Mouse (Mus musculus) left cerebral cortex, postnatal 14 days (tissue): Measurements from ENCODE around the gene Supt6. TPM values are rescaled to one million over a fixed set of nuclear protein-coding genes. Genes with fewer than 3 reads are reported as not detected.
A peak's percentile ranks its signal among the peaks of the same experiment; 100 is the strongest.

ENCODE experiments used
- DNase-seq, 2 experiments: peaks; one replicate each; pipeline ENCODE4 v3.0.0; 2021 to 2022; ENCODE audit warnings: low spot score in 2 of 2, mixed read lengths in 1 of 2
- intact Hi-C: fragments of 180-260 bp; cut with DNase I; formaldehyde crosslinking; loops from one replicate; pipeline ENCODE4 v1.15.1; 2025
- total RNA-seq, 2 experiments: library from RNA; stranded (reverse); gene quantifications; 2 replicates each; pipeline ENCODE4 v1.2.3; 2021

The Supt6 gene
- total RNA-seq, 2 experiments from 2014 or later: 89.6 to 96.1 TPM

DNA sequence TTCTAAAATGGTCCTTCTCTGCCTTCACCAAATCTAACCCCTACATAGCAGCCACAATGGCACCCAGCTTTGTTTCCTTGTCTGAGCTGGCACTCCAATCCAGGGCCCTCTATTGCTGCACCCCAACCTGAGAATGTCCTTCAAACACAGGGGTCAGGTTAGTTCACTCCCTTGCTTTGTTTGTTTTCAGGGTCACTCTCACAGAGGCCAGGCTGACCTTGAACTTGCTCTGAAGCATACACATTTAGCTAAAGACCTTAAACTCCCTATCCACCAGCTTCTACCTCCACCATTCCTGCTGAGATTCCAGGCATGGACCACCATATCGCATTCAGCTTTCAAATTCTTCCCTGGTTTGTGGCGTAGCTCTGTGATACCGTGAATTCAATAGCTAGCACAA is 71.3 kb downstream of the Supt6 start:
- no peak for DNase-seq
- intact Hi-C loops: no loop called here

DNA sequence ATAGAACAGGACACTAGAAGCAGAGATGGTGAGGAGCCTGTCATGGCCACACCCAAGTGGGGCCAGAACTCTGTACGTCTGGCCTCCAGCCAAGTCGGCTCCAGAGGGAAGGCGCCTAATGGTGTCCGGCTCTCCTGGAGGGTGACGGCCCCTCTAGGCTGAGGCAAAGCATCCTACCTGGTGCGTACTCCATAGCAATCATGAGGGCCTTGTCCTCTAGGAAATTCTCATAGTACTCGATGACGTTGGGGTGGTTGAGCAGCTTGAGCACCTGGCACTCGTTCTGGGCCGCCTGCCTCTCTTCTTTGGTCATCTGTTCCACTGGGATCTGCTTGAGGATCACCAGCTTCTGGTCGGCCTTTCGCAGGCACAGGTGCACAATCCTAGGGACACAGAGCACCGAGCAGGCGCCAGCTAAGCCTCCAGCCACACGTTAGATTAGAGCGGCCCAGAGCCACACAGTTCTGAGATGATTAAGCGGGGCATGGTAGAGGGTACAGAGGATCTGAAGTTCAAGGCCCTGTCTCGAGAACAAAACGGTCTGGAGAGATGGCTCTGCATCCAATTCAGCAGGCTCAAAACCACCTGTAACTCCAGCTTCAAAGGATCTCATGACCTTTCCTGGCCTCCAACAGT is 72.9 kb downstream of the Supt6 start:
- DNase-seq: no peak
- intact Hi-C loops: no loop called here

DNA sequence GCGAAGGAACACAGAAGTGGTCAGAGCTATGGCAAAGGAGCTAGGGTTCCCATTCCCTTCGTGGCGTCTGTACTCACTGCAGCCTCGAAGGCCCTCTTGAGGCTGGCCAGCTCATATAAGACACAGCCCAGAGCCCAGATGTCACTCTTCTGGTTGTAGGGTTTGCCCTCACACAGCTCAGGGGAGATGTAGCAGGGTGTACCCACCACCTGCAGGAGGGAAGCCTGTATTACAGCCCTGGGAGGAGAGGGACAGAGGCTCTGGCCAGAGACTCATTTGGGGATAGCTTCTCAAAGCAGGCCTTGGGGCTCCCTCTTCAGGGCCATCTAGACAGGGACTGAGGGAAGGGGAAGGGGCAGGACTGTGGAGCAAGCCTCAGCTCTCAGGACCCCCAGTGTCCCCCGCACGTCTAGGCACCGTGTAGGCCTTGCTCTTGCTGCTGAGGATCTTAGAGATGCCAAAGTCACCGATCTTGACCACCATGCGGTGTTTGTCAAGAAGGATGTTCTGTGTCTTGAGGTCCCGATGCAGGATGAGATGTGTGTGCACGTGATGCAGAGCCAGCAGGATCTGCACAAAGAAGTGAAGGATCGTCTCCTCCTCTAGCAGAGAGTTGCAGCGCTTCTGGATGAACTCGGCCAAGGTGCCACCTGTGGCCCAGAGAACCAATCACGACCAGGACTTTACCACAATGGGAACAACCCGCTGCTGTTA is 73.6 kb downstream of the Supt6 start:
- DNase-seq: no peak
- intact Hi-C loops: no loop called here

DNA sequence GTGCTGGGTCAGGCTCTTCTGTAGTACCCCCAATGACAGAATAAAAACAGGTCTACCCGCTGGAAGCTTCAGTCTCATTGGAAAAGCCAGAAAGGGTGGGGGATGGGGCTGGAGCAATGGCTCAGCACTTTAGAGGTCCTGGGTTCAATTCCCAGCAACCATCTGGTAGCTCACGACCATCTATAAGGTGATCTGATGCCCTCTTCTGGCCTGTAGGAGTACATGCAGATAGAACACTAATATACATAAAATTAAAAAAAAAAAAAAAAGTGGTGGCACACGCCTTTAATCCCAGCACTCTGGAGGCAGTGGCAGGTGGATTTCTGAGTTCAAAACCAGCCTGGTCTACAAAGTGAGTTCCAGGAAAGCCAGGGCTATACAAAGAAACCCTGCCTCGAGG is 74.5 kb downstream of the Supt6 start:
- intact Hi-C loops: no loop called here
- DNase-seq: no peak

DNA sequence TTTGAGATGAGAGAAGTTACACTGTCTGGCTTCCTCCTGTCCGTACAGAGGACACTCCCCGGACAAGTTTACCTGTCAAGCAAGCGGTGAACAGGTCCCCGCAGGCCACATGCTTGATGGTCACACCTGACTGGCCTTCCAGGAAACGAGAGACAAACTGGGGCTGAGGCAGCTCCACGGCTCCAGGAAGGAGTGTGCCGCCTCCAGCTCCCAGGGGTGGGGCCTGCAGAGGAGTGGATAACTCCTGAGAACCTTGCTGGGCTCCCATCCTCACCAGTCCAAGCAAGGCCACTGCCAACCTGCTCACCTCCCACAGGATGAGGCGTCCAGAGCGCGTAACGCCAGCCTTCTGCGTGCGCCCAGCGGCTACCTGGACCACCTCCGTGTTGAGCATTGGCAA is 75.5 kb downstream of the Supt6 start:
- intact Hi-C loops: no loop called here
- no peak for DNase-seq

DNA sequence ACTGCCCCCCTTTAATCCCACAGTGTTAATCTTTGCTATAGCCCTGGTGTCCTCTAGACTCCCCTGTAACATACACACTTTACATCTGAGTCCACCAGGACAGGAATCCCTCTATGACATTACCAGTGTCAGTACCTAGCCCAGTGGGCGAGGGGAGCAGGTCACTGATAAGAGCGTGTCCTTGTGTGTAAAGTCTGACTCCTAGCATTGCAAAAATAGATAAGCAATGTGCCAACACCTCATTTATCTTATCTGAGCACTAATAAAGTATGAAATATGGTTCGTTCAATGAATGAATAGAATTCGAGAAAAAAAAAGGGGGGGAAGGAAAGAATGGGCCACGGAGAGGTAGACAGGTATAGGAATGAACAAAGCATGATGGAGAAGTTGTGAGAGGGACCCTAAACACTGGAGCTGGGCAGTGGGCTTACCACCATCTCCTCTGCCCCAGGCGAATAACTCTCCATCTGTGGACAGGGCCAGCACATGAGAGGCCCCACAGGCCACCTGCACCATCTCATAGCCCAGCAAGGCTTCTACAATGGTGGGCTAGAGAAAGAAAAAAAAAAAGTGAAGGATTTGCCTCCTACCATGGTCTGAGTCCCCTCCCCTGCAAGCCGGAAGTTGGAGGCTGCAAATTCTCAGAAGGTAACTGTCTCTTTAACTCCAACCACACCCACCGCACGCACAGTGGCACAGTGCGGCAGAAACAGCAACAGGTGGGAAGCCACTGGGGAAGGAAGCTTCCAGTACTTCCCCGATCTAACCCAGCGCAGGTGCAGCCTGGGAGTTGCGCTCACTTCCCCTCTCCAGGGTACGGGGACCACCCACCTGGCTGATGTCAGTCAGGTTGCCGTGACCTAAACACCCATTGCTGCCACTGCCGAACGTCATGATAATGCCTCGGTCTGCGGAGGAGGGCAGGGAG is 77.0 kb downstream of the Supt6 start:
- intact Hi-C loops: no loop called here
- no peak for DNase-seq

DNA sequence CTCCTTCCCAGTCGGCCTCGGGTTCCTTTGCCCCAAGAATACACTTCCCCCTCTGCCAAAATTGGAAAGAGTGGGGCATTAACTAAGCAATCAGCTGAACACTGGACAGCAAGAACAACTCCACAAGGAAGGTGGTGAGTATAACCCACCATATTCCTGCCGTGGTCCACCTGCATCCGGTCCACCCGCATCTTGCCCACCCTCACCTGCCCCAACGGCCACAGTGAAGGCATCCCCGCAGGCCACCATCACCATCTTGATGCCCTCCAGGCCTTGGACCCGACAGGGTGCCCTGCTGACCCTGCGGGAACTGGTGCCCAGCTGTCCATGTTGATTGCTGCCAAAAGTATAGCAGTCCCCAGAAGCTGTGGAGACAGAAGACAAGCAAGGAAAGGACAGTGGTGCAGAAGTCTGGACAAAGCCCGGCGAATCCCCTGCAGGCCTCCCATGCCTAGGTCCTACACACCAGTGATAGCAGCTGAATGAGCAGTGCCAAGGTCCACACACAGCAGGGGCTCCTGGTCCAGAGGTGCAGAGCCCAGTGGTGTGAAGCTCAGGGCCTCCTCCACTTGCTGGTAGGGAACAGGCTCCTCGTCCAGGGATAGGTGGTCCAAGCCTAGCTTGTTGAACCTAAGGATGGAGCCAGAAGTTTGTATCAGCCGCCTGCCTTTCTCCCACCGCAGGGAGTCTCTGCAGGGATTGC is 78.4 kb downstream of the Supt6 start:
- intact Hi-C loops: no loop called here
- no peak for DNase-seq

DNA sequence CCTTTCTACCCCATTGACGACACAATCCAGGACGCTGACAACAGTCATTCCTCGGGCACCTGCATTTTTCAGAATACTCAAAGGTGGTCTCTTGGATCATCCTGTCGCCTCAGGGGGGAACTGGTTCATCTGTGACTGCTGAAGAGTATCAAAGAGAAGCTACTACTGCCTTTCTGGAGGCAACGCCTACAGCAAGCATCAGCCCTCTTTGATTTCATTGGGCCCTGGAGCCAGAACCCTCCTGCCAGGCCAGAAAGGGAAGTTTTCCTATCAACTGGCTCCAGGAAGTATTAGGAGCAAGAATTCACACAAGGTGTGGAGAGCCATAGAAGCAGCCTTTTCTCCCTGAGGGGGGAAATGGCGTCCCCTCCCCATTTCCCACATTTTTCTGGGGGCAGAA is 79.1 kb downstream of the Supt6 start:
- no peak for DNase-seq
- intact Hi-C loops: no loop called here

DNA sequence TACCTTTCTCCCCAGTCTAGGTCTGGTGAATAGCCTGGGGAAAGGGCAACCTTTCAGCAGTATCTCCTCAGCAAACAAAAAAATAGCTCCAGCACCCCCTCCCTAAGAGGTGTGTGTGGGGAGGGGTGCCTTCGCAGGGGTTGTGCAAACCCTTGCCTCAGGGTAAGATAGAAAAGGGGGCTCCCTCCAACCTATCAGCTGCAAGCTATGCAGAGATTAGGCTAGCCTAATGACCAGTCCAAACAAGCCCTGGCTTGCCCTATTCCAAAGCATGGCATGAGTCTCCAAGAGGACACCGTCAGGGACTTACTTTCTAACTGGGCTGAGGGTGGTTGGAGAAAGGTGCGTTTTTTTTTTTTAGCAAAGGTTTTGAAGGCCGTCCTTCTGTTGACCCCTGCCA is 79.6 kb downstream of the Supt6 start:
- intact Hi-C loops: no loop called here
- no peak for DNase-seq

DNA sequence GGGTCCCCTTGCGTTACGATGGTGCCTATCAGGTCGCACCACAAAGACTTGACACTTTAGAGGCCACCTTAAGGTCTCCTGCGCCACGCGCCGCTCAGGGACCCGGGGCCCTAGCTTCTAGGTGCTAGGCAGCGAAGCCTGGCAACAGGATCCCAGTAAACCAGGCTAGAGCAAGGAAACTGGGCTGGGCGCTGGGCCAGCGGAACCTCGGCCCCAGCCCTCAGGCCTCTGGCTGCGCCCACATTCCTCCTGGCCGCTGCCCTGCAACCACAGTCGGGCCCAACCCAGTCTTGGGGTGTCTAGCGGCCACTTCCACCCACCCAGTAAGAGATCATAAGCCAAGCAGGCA is 80.1 kb downstream of the Supt6 start:
- intact Hi-C loops: no loop called here
- peak in 1 of 2 experiments; percentile 42 for DNase-seq

DNA sequence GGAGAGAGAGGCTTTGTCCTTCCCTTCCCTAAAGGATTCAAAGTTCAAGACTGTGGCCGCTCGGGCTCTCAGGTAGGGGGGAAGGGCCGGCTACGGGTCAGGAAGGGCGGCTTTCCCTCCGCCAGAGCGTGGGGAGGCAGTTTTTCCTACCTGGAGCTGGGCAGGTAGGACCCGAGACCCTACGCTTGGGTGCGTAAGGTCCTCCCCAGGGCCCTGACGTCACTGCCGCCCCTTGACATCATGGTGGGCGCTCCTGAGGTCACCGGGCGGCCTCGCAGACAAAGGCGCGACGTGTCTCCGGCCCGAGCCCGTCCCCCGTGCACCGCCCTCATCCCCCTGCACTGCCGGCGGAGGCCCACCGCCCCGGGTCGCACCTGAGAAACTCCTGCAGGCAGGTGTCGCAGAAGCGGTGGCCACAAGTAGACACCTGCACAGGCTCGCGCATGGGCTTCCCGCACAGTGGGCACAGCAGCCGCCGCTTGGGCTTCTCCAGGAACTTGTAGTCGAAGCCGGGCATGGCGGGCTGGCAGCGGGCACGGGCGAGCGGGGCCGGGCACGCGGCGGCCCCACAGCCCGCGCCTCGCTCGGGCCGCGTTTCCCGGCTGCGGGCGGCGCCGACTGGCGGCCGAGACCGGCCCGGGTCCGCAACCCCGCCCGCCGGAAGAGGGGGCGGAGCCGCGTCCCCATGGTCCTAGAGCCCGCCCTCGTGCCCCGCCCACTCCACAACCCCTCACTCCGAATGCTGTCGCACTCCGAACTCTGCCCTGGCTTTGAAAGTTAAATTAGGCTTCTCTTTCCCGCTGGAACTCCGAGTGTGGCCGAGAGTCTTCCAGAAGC is 80.6 kb downstream of the Supt6 start, which contains the start of gene Traf4:
Traf4 (minus strand) TSS at position 666 of the 837 bp plus-strand sequence.
- DNase-seq: peak in 1 of 2 experiments; percentile 75
- intact Hi-C loops: no loop called here

DNA sequence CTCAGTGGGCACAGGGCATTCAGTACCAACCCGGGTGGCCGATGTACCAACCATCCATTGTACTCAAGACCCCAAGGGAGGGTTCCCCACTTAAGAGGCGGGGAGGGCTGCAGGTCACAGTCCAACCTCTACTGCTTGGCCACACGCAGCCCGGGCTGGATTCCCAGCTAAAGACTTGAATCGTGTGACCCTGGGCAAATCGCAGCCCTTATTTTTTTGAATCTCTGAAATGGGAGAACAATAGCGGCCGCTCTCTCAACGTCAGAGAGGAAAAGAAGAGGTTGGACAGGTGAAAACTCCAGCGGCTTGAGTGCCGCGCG is 81.2 kb downstream of the Supt6 start:
- intact Hi-C loops: no loop called here
- no peak for DNase-seq

DNA sequence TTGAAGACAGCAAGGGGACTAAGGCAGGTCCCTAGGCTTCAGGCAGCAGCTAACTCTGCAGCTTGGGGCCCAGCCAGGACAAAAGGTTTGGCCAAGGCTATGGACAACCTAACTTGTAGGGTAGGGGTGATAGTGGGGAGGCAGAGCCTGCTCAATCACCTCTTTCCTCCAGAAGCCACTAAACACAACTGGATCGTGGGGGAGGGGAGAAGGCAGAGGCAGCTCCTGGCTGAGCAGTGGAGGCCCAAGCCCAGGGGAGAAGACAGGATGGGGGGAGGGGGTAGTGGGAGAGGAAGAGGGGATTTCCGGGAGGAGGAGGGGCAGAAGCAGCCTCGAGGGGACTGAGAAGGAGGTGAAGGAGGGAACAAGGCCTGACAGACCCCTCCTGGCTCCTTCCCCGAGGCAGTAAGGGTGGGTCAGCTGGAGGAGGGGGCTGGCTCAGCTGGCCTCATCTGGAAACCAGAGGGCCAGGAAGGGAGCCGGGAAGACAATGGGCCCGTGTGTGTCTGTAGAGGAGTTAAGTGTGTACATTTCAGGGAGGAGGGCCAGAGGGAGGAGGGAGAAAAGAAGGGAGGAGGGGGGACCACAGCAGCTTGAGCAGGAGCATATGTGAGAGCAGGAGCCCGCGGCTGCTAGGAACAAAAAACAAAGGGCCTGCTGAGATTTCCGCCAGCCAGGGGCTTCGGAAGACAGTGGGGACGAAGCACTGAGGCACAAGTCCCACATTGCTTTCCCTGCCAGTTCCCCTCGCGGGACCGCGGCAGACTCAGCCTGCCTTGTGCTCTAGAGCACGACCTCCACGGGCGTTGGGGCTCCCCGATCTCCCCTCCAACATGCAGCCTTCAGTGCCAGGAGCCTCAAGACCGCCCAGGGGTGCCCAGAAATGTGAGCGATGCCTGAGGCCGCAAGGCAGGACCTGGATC is 81.8 kb downstream of the Supt6 start:
- DNase-seq: peak in 1 of 2 experiments; percentile 45
- intact Hi-C loops: no loop called here

DNA sequence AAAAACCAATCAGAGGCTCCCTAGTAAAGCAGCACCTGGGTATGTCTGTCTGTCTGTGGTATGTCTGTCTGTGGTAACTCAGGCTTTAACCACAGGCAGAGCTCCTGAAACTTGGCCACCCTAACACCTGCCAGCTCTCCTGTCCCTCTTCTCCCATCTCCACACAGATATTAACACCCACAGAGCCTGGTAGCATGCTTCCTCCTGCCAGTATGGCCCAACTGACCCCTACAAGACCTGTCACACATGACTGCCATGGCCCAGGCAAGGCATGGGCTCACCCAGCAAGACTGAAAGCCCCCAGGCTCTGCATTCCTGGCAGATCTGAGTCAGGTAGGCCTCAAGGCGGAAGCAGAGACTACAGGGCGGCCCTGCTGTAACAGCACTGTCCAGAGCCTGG is 82.7 kb downstream of the Supt6 start:
- intact Hi-C loops: no loop called here
- DNase-seq: no peak

DNA sequence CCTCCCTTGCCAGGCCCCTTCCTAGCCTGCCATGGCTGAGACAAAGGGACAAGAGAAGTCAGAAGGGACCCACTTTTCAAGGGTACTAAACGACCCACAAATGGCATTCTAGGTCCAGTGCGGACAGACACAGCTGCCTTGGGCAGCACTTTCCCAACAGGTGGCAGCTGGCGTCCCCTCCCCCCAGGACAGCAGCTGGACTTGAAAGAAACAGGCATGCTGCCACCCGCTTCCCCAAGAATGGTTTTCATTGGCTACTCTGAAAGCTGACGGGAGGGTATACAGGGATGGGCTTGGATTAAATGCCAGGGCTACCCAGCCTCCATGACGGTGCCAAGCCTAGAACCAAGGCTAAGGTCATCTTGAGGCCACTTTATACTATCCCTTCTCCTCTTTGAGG is 83.3 kb downstream of the Supt6 start:
- intact Hi-C loops: no loop called here
- DNase-seq: peak; percentile 64 to 86

DNA sequence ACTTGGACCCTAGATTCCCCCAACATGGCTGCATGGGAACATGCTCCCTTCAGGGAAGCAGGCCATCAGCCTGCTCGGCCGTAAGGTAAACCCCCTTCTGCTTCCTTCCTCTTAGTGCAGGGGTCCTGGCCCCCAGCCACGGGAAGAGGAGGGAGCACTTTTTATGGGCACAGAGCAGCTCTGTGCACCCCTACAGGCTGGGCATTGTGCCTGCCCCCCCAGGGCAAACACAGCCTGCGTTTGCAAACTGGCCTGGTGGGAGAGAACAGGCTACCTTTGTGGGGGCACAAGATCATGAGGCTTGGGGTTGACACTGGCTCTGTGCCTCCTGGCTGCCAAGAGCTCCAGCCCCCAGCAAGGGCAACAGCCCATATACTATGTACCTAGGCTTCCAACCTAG is 83.8 kb downstream of the Supt6 start:
- intact Hi-C loops: no loop called here
- peak in 1 of 2 experiments; percentile 40 for DNase-seq

DNA sequence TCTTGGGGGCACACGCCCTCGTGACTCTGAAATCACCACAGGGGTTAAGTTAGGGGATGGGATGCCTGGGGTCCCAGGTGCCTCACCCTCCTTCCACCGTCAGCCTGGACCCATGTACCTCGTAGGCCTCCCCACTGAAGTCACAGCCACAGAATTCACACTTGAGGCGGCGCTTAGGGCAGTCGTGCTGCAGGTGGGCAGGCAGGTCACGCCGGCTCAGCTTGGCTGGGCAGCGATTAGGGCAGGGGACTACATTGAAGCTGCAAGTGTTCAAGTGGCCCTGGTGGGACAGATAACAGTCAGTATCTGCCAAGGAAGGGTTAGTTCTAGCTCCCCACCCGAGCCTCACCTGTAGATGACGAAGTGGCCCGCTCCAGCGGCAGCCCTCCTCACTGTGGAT is 84.6 kb downstream of the Supt6 start:
- no peak for DNase-seq
- intact Hi-C loops: no loop called here

DNA sequence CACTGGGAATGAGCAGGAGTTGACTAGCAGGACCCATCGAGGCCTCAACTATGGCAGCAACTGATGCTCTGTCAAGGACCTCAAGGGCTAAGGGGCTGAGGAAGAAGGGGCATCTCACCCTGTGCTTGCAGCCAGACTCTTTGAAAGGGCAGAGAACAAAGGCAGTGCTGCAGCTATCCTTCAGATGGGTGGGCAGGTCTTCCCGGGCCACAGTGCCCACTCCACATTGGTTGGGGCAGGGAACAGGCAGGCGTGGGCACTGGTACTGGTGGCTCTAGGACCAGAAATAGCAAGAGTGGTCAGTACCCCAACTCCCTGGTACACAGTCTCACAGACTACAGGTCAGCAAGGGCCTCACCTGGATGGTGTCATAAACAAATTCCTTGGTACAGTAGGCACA is 85.1 kb downstream of the Supt6 start:
- intact Hi-C loops: no loop called here

More for the DNA sequence above, 85.1 kb downstream of the Supt6 start:
- DNase-seq: no peak
